Mouse (Mus musculus) embryonic facial prominence, embryonic 14.5 days (tissue): ENCODE measurements at regions not wholly inside any gene's neighbourhood (a gene's known extent, or its start where the extent isn't known, plus 50 kb on each side); places are given as distances from the start of the nearest gene placed in this dataset.

Experiments
- ATAC-seq: fragments of 200-750 bp; cut with Nextera tagmentation; 2 replicates; pipeline ENCODE4 v1.8.0; 2017; ENCODE audit warnings: low read depth, moderate number of reproducible peaks, moderate TSS enrichment
- DNase-seq: peaks from one replicate; pipeline ENCODE4 v3.0.0-alpha.2; 2015; ENCODE audit warnings: low spot score
- H3K27ac ChIP-seq: fragments of 300-500 bp; sonication (generic); replicated peaks from 2 replicates; pipeline ENCODE4 v1.5.1; 2014; ENCODE audit warnings: low read depth, mild to moderate bottlenecking, low read length, moderate library complexity
- H3K27me3 ChIP-seq: fragments of 300-500 bp; sonication (generic); replicated peaks from 2 replicates; pipeline ENCODE4 v1.6.1; 2014; ENCODE audit warnings: low read length; ENCODE audit not compliant: control insufficient read depth, insufficient read depth
- H3K36me3 ChIP-seq: fragments of 300-500 bp; sonication (generic); 2 replicates; pipeline ENCODE4 v1.6.1; 2014; ENCODE audit warnings: low read length, mixed read lengths; ENCODE audit not compliant: control insufficient read depth, insufficient read depth
- H3K4me1 ChIP-seq: fragments of 300-500 bp; sonication (generic); 2 replicates; pipeline ENCODE4 v1.6.1; 2014; ENCODE audit warnings: antibody characterized with exemption, low read length; ENCODE audit not compliant: control insufficient read depth, insufficient read depth
- H3K4me2 ChIP-seq: fragments of 300-500 bp; sonication (generic); 2 replicates; pipeline ENCODE4 v1.6.1; 2014; ENCODE audit warnings: low read depth, mild to moderate bottlenecking, low read length, moderate library complexity, mixed read lengths
- H3K4me3 ChIP-seq: fragments of 300-500 bp; sonication (generic); 2 replicates; pipeline ENCODE4 v1.5.1; 2014; ENCODE audit warnings: low read depth, mild to moderate bottlenecking, low read length
- H3K9ac ChIP-seq: fragments of 300-500 bp; sonication (generic); 2 replicates; pipeline ENCODE4 v1.6.1; 2014; ENCODE audit warnings: low read depth, mild to moderate bottlenecking, low read length, moderate library complexity, mixed read lengths
- H3K9me3 ChIP-seq: fragments of 300-500 bp; sonication (generic); 2 replicates; pipeline ENCODE4 v1.6.1; 2016; ENCODE audit warnings: low read length; ENCODE audit not compliant: control insufficient read depth
- WGBS: fragments of 180-500 bp; shearing (Covaris S2); extraction: QIAGEN DNeasy Blood & Tissue Kit; methylation state at CpG from one replicate; pipeline ENCODE4 v1.1.7; 2014; 5-methylcytosine and 5-hydroxymethylcytosine counted together

GRCm38 (mm10) chr1:43367151-43367895, 77.1 kb upstream of the Nck2 start:
- DNase-seq = no peak
- Histone ChIP-seq H3K27ac (no peak overlapping the region), H3K27me3 (no peaks in the 10 kb centered on the region), H3K9ac (no peak overlapping the region), H3K4me1 (no peaks in the 10 kb centered on the region), H3K9me3 (no peaks in the 10 kb centered on the region), H3K4me2 (no peak overlapping the region), H3K36me3 (no peaks in the 10 kb centered on the region), H3K4me3 (no peak overlapping the region)
- ATAC-seq = no peak
- WGBS = 83% methylated on average over 5 of the region's 5 CpGs

- no peak overlapping the region for H3K4me3 ChIP-seq
- ATAC-seq (no peak), DNase-seq (no peak)
- H3K4me2 ChIP-seq = no peak overlapping the region
- no peak overlapping the region for H3K9ac ChIP-seq
- no peaks in the 10 kb centered on the region for H3K36me3 ChIP-seq
- H3K4me1 ChIP-seq = no peaks in the 10 kb centered on the region
- H3K27ac ChIP-seq = no peak overlapping the region
- 81% methylated on average over 1 of the region's 1 CpGs for WGBS
- H3K27me3 ChIP-seq = no peaks in the 10 kb centered on the region
- H3K9me3 ChIP-seq = no peaks in the 10 kb centered on the region
Measured at GRCm38 (mm10) chr1:43371863-43372262, 72.5 kb upstream of the Nck2 start.

- H3K4me1 ChIP-seq = no peaks in the 10 kb centered on the region
- no peaks in the 10 kb centered on the region for H3K9me3 ChIP-seq
- H3K27me3 ChIP-seq = no peaks in the 10 kb centered on the region
- DNase-seq (no peak), ATAC-seq (no peak)
- H3K4me2 ChIP-seq = no peak overlapping the region
- WGBS = 42% methylated on average over 5 of the region's 5 CpGs
- no peak overlapping the region for H3K27ac ChIP-seq
- no peak overlapping the region for H3K4me3 ChIP-seq
- no peak overlapping the region for H3K9ac ChIP-seq
- no peaks in the 10 kb centered on the region for H3K36me3 ChIP-seq
Measured at GRCm38 (mm10) chr1:43374946-43375345, 69.4 kb upstream of the Nck2 start.

- H3K4me2 ChIP-seq = no peak overlapping the region
- no peak for DNase-seq
- 80% methylated on average over 4 of the region's 4 CpGs for WGBS
- no peak for ATAC-seq
- H3K27me3 ChIP-seq = no peaks in the 10 kb centered on the region
- no peaks in the 10 kb centered on the region for H3K9me3 ChIP-seq
- no peak overlapping the region for H3K9ac ChIP-seq
- no peak overlapping the region for H3K27ac ChIP-seq
- no peak overlapping the region for H3K4me3 ChIP-seq
- no peaks in the 10 kb centered on the region for H3K36me3 ChIP-seq
- H3K4me1 ChIP-seq = no peaks in the 10 kb centered on the region
Measured at GRCm38 (mm10) chr1:43375851-43376250, 68.5 kb upstream of the Nck2 start.

- Histone ChIP-seq H3K4me2 (no peak overlapping the region), H3K9me3 (no peaks in the 10 kb centered on the region), H3K9ac (no peak overlapping the region), H3K4me1 (no peaks in the 10 kb centered on the region), H3K27me3 (no peaks in the 10 kb centered on the region), H3K27ac (no peak overlapping the region), H3K36me3 (no peaks in the 10 kb centered on the region), H3K4me3 (no peak overlapping the region)
- 88% methylated on average over 4 of the region's 4 CpGs for WGBS
- ATAC-seq (no peak), DNase-seq (no peak)
Measured at GRCm38 (mm10) chr1:43377491-43378263, 66.7 kb upstream of the Nck2 start.

- DNase-seq (no peak), ATAC-seq (no peak)
- Histone ChIP-seq H3K36me3 (no peaks in the 10 kb centered on the region), H3K27ac (no peak overlapping the region), H3K4me1 (no peaks in the 10 kb centered on the region), H3K4me2 (no peak overlapping the region), H3K9me3 (no peaks in the 10 kb centered on the region), H3K27me3 (no peaks in the 10 kb centered on the region), H3K4me3 (no peak overlapping the region), H3K9ac (no peak overlapping the region)
Measured at GRCm38 (mm10) chr1:43385008-43385407, 59.4 kb upstream of the Nck2 start.

- Histone ChIP-seq H3K4me2 (no peak overlapping the region), H3K27me3 (no peaks in the 10 kb centered on the region), H3K27ac (no peak overlapping the region), H3K36me3 (no peaks in the 10 kb centered on the region), H3K9me3 (no peaks in the 10 kb centered on the region), H3K9ac (no peak overlapping the region), H3K4me3 (no peak overlapping the region), H3K4me1 (no peaks in the 10 kb centered on the region)
- ATAC-seq = no peak
- WGBS = 95% methylated on average over 2 of the region's 2 CpGs
- DNase-seq = no peak
Measured at GRCm38 (mm10) chr1:43394035-43394434, 50.3 kb upstream of the Nck2 start.
